Mouse (Mus musculus) forebrain, embryonic 12.5 days (tissue): ENCODE data around the gene 9230112D13Rik. TPM values are rescaled to one million over a fixed set of nuclear protein-coding genes. Genes with fewer than 3 reads are reported as not detected.

Experiments
- ATAC-seq: fragments of 200-750 bp; cut with Nextera tagmentation; 2 replicates; pipeline ENCODE4 v1.8.0; 2017; ENCODE audit warnings: moderate TSS enrichment; ENCODE audit not compliant: low FRiP score
- H3K27ac ChIP-seq: fragments of 300-500 bp; sonication (generic); 2 replicates; pipeline ENCODE4 v1.5.1; 2016; ENCODE audit warnings: mild to moderate bottlenecking
- H3K27me3 ChIP-seq: fragments of 300-500 bp; sonication (generic); 2 replicates; pipeline ENCODE4 v1.6.1; 2016; ENCODE audit warnings: mild to moderate bottlenecking
- H3K36me3 ChIP-seq: fragments of 300-500 bp; sonication (generic); replicated peaks from 2 replicates; pipeline ENCODE4 v1.6.1; 2016; ENCODE audit warnings: mild to moderate bottlenecking
- H3K4me1 ChIP-seq: fragments of 300-500 bp; sonication (generic); 2 replicates; pipeline ENCODE4 v1.6.1; 2016
- H3K4me2 ChIP-seq: fragments of 300-500 bp; sonication (generic); 2 replicates; pipeline ENCODE4 v1.6.1; 2016; ENCODE audit warnings: mild to moderate bottlenecking, moderate library complexity
- H3K4me3 ChIP-seq: fragments of 300-500 bp; sonication (generic); replicated peaks from 2 replicates; pipeline ENCODE4 v1.5.1; 2016; ENCODE audit warnings: mild to moderate bottlenecking
- H3K9ac ChIP-seq: fragments of 300-500 bp; sonication (generic); 2 replicates; pipeline ENCODE4 v1.6.1; 2016; ENCODE audit warnings: mild to moderate bottlenecking
- H3K9me3 ChIP-seq: fragments of 300-500 bp; sonication (generic); 2 replicates; pipeline ENCODE4 v1.6.1; 2016
- WGBS: fragments of 180-500 bp; shearing (Covaris S2); methylation state at CpG from one replicate; pipeline ENCODE4 v1.1.7; 2016; 5-methylcytosine and 5-hydroxymethylcytosine counted together
- polyA plus RNA-seq: library from polyadenylated mRNA; unstranded; fragments of >200 nt; fragmentation: Nextera tagmentation; extraction: Ambion mirVana; gene quantifications from 2 replicates; pipeline ENCODE4 v1.2.1, GENCODE M21; 2016

9230112D13Rik gene
- polyA plus RNA-seq, 1 experiment from 2014 or later, result not detected

DNA sequence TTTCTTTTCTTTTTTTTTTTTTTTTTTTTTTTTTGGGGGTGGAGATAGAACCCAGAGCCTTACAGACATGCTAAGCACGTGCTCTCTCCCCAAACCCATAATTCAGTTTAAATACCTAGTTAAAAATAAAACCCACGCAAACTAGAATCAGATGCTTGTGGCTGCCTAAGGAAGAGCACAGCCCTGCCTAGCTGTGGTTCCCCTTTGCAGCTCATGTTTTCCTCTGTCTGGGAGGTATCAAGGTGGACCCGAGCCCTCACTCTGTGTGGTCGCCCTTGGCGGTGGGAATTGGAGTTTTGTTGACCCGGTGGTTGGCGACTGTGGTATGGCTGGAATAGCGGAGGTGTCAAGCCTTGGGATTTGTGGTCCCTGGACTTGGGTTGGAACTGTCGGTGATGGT lies 36.3 kb upstream of the 9230112D13Rik start:
- no peak for ATAC-seq
- Histone ChIP-seq H3K4me1 (no peaks in the 10 kb centered on the region), H3K27me3 (no peaks in the 10 kb centered on the region), H3K36me3 (no peaks in the 10 kb centered on the region), H3K4me2 (no peak overlapping the region), H3K4me3 (no peak overlapping the region), H3K9ac (no peak overlapping the region), H3K9me3 (no peaks in the 10 kb centered on the region), H3K27ac (no peak overlapping the region)
- WGBS, result 91% methylated on average over 9 of the region's 9 CpGs

GRCm38 (mm10) chr14:34555211-34555610 lies 32.6 kb upstream of the 9230112D13Rik start:
- Histone ChIP-seq H3K27me3 (0 out of 2 replicates have a peak, but pooled peaks cover 5% of the 10 kb centered on the region), H3K4me2 (no peak overlapping the region), H3K36me3 (no peaks in the 10 kb centered on the region), H3K9me3 (no peaks in the 10 kb centered on the region), H3K27ac (no peak overlapping the region), H3K4me3 (no peak overlapping the region), H3K4me1 (no peaks in the 10 kb centered on the region), H3K9ac (no peak overlapping the region)
- WGBS, result 76% methylated on average over 13 of the region's 13 CpGs
- no peak for ATAC-seq

- no peaks in the 10 kb centered on the region for H3K4me1 ChIP-seq
- H3K4me2 ChIP-seq, result no peak overlapping the region
- WGBS, result 80% methylated on average over 3 of the region's 3 CpGs
- no peaks in the 10 kb centered on the region for H3K36me3 ChIP-seq
- no peak overlapping the region for H3K9ac ChIP-seq
- no peak overlapping the region for H3K4me3 ChIP-seq
- no peak overlapping the region for H3K27ac ChIP-seq
- ATAC-seq, result no peak
- H3K9me3 ChIP-seq, result no peaks in the 10 kb centered on the region
- 0 out of 2 replicates have a peak, but pooled peaks cover 5% of the 10 kb centered on the region for H3K27me3 ChIP-seq
Observed at GRCm38 (mm10) chr14:34554047-34554446, 31.4 kb upstream of the 9230112D13Rik start.

- Histone ChIP-seq H3K36me3 (no peaks in the 10 kb centered on the region), H3K9ac (no peak overlapping the region), H3K4me1 (peaks cover 2% of the 10 kb centered on the region; the same call in 1 of the 2 replicates), H3K27ac (no peak overlapping the region), H3K4me3 (no peak overlapping the region), H3K27me3 (0 out of 2 replicates have a peak, but pooled peaks cover 5% of the 10 kb centered on the region), H3K9me3 (no peaks in the 10 kb centered on the region), H3K4me2 (no peak overlapping the region)
- ATAC-seq, result no peak
- WGBS, result 96% methylated on average over 6 of the region's 6 CpGs
Observed at GRCm38 (mm10) chr14:34553470-34553869, 30.9 kb upstream of the 9230112D13Rik start.

- H3K4me3 ChIP-seq, result no peak overlapping the region
- H3K36me3 ChIP-seq, result no peaks in the 10 kb centered on the region
- H3K4me2 ChIP-seq, result no peak overlapping the region
- peaks cover 10% of the 10 kb centered on the region for H3K4me1 ChIP-seq
- H3K27ac ChIP-seq, result no peak overlapping the region
- 87% methylated on average over 5 of the region's 5 CpGs for WGBS
- H3K9ac ChIP-seq, result no peak overlapping the region
- no peak for ATAC-seq
- H3K9me3 ChIP-seq, result no peaks in the 10 kb centered on the region
- peaks cover 10% of the 10 kb centered on the region; the same call in 1 of the 2 replicates for H3K27me3 ChIP-seq
Observed at GRCm38 (mm10) chr14:34552226-34552625, 29.6 kb upstream of the 9230112D13Rik start.

DNA sequence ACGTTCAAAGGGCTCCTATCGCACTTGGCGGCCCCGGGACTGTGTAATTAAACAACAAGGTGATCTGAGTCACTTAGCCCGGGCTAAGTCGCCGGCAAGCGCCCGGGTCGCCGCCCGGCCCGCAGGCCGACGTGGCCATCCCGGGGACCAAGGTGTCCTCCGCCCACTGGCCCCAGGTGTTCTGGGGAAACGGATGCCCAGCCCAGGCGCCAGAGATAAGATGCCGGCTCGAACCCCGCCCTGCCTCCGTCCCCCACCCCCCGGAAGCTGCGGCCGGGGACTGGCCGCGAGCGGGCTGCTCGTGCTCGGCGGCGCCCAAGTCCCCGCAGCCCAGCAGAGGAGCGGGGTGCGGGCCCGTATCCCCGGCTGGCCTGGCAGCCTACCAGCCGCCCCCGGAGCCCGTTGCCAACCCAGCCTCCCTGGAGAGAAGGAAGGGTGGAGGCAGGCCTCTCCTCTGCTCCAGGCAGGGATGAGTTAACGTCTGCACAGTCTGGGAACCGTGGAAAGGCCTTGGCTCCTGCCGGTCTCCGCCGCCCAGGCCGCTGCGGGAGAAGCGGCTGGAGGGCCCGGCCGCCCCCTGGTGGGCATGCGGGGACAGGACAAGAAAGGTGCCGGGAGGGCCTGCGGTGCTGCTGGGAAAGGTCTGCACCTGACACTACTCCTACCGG lies 26.5 kb upstream of the 9230112D13Rik start:
- ATAC-seq, result peak; percentile 95
- under 1% methylated on average over 55 of the region's 55 CpGs for WGBS
- Histone ChIP-seq H3K9me3 (no peaks in the 10 kb centered on the region), H3K4me2 (peak overlapping the region; percentile 63), H3K4me1 (peaks cover 10% of the 10 kb centered on the region), H3K27ac (peak overlapping the region; percentile 82), H3K36me3 (no peaks in the 10 kb centered on the region), H3K27me3 (peaks cover 22% of the 10 kb centered on the region; the same call in 1 of the 2 replicates), H3K4me3 (peak overlapping the region; percentile 73), H3K9ac (peak overlapping the region; percentile 82)

DNA sequence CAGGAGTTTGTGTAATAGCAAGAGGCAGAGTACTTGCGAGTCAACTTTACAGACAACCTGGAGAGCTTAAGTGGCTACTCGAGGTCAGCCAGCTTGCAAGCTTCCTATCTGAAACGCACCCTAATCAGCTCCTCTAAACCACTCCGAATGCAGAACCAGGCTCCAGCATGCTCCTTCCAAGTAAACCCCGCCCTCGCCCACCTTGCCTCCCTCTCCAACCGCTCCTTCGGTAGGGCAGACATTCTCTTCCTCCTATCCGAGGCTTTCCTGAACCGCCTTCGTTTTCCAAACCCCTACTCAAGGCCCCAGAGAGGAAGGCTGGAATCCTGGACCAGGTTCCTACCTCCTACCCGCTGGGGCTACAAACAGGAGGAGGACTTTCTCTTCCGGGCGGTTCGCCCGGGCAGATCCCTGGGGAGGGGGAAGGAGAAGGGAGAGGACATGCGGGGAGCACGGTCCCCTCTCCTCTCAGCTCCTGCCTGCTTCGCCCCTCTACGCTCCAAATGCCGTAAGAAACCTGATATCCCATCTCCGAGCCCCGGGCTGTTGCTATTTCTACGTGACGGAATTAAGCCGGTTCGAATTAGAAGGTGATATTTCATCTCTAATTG lies 25.9 kb upstream of the 9230112D13Rik start:
- Histone ChIP-seq H3K9ac (peak overlapping the region; percentile 82), H3K36me3 (no peaks in the 10 kb centered on the region), H3K4me3 (peak overlapping the region; percentile 73), H3K4me2 (peak overlapping the region; percentile 63), H3K27ac (peak overlapping the region; percentile 82; the same call in 1 of the 2 replicates), H3K4me1 (peaks cover 10% of the 10 kb centered on the region), H3K27me3 (peaks cover 23% of the 10 kb centered on the region), H3K9me3 (no peaks in the 10 kb centered on the region)
- under 1% methylated on average over 27 of the region's 27 CpGs for WGBS
- ATAC-seq, result peak; percentile 66

- Histone ChIP-seq H3K9ac (no peak overlapping the region), H3K27ac (no peak overlapping the region), H3K36me3 (no peaks in the 10 kb centered on the region), H3K27me3 (peaks cover 25% of the 10 kb centered on the region), H3K9me3 (no peaks in the 10 kb centered on the region), H3K4me1 (peaks cover 12% of the 10 kb centered on the region), H3K4me2 (no peak overlapping the region), H3K4me3 (no peak overlapping the region)
- WGBS, result 86% methylated on average over 2 of the region's 2 CpGs
- ATAC-seq, result no peak
Observed at GRCm38 (mm10) chr14:34544545-34544944, 21.9 kb upstream of the 9230112D13Rik start.

- no peaks in the 10 kb centered on the region for H3K36me3 ChIP-seq
- no peak overlapping the region for H3K27ac ChIP-seq
- H3K4me3 ChIP-seq, result no peak overlapping the region
- no peak for ATAC-seq
- peaks cover 12% of the 10 kb centered on the region for H3K4me1 ChIP-seq
- 81% methylated on average over 6 of the region's 6 CpGs for WGBS
- no peak overlapping the region for H3K4me2 ChIP-seq
- no peak overlapping the region for H3K9ac ChIP-seq
- H3K9me3 ChIP-seq, result no peaks in the 10 kb centered on the region
- peaks cover 25% of the 10 kb centered on the region for H3K27me3 ChIP-seq
Observed at GRCm38 (mm10) chr14:34544001-34544400, 21.4 kb upstream of the 9230112D13Rik start.

- no peak overlapping the region for H3K27ac ChIP-seq
Observed at GRCm38 (mm10) chr14:34543596-34543995, 21.0 kb upstream of the 9230112D13Rik start.

DNA sequence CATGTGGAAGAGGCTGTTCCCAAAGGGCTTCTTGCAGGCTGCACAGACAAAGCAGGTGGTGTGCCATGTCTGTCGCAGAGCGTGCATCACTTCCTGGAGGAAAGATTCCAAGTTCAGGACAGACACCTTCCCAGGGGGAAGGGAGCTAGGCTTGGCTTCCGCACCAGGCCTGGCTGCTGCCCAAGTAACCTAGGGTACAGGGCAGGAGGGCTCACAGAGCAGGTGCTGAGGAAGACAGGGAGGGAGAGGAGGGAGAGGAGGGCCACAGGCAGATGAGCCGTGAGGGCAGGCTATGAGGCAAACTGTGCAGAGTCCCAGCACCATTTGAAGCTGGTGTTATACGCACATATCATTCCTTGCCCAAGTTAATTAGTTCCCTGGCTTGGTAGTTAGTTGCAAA lies 19.3 kb upstream of the 9230112D13Rik start:
- H3K9ac ChIP-seq, result no peak overlapping the region
- H3K27ac ChIP-seq, result no peak overlapping the region
- WGBS, result 89% methylated on average over 5 of the region's 5 CpGs
- H3K4me1 ChIP-seq, result 0 out of 2 replicates have a peak, but pooled peaks cover 2% of the 10 kb centered on the region
- H3K4me3 ChIP-seq, result no peak overlapping the region
- H3K9me3 ChIP-seq, result no peaks in the 10 kb centered on the region
- no peak for ATAC-seq
- H3K4me2 ChIP-seq, result no peak overlapping the region
- H3K36me3 ChIP-seq, result no peaks in the 10 kb centered on the region
- H3K27me3 ChIP-seq, result peaks cover 20% of the 10 kb centered on the region

More at GRCm38 (mm10) chr14:34543596-34543995, 21.0 kb upstream of the 9230112D13Rik start:
- no peak overlapping the region for H3K4me2 ChIP-seq
- H3K9me3 ChIP-seq, result no peaks in the 10 kb centered on the region
- ATAC-seq, result no peak
- H3K4me1 ChIP-seq, result peaks cover 11% of the 10 kb centered on the region
- no peaks in the 10 kb centered on the region for H3K36me3 ChIP-seq
- H3K4me3 ChIP-seq, result no peak overlapping the region
- peaks cover 25% of the 10 kb centered on the region for H3K27me3 ChIP-seq
- 73% methylated on average over 6 of the region's 6 CpGs for WGBS
- H3K9ac ChIP-seq, result no peak overlapping the region

DNA sequence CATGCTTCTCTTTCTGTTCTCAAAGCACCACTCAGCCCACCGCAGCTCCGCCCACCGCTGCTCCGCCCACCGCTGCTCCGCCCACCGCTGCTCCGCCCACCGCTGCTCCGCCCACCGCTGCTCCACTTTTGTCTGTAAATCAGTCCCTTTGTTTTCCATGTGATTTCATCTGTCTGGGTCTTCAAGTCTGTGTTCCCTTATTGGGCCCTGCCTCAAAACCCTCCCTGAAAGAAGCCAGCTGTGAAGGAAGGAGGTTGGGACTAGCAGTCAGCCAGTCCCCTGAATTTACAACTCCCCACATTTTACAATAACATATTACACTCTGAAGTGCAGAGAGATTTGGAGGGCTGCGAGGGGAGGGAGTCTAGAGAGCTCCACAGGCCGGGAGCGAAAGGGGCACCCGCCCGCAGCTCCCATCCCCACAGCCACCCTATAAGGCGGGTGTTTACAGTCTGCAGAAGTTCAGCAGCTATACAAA lies 18.1 kb upstream of the 9230112D13Rik start:
- H3K4me1 ChIP-seq, result 0 out of 2 replicates have a peak, but pooled peaks cover 2% of the 10 kb centered on the region
- no peak overlapping the region for H3K4me3 ChIP-seq
- no peak overlapping the region for H3K27ac ChIP-seq
- no peak overlapping the region for H3K9ac ChIP-seq
- H3K27me3 ChIP-seq, result peaks cover 16% of the 10 kb centered on the region
- H3K9me3 ChIP-seq, result no peaks in the 10 kb centered on the region
- peak overlapping the region; percentile 26; the same call in 1 of the 2 replicates for H3K4me2 ChIP-seq
- WGBS, result 8% methylated on average over 15 of the region's 17 CpGs
- H3K36me3 ChIP-seq, result no peaks in the 10 kb centered on the region
- 0 out of 2 replicates have a peak, but pooled peaks have one; percentile 33 for ATAC-seq
